Mouse (Mus musculus): Measurements from ENCODE around the gene Arhgap32.

DNA sequence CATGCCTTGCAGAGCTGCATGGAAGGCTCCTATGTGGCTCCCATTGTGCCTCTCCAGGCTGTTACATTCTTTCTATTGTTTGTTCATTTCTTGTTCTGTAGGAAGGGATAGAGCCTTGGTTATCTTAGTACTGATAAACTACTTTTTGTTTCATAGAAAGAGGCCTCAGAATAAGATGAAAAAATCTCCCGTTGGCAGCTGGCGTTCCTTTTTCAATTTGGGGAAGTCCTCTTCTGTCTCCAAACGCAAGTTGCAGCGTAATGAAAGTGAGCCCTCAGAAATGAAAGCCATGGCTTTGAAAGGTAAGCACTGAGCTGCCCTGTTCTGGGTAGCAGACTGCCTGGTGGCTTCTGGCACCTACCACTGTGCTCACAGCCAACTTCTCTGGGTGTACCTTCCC, 134.6 kb downstream of the Arhgap32 start:
- TF ChIP-seq ZNF384 (IDR thresholded peaks at IDR 0.05; ENCODE audit: low read depth, low read length) (no peak; the same call in 1 of the 2 replicates), POLR2AphosphoS2 (IDR thresholded peaks at IDR 0.05; ENCODE audit: low read length) (no peak), RAD21 (IDR thresholded peaks at IDR 0.05; ENCODE audit: low read depth, low read length) (no peak), CHD2 (IDR thresholded peaks at IDR 0.05; ENCODE audit: low read length) (no peak), MAZ (IDR thresholded peaks at IDR 0.05; ENCODE audit: low read depth, low read length) (no peak), POLR2A (IDR thresholded peaks at IDR 0.05; ENCODE audit: control insufficient read depth in 1 of 2, insufficient read depth in 1 of 2, low read depth in 1 of 2, low read length in 2 of 2, poor library complexity in 1 of 2) (no peak), GABPA (IDR thresholded peaks at IDR 0.05; ENCODE audit: low read depth, low read length) (no peak), MYC (IDR thresholded peaks at IDR 0.05; ENCODE audit: low read depth, low read length) (no peak; the same call in 1 of the 2 replicates), EP300 (IDR thresholded peaks at IDR 0.05; ENCODE audit: low read depth in 1 of 2, low read length in 2 of 2) (peak; percentile 67 to 70), ELF1 (IDR thresholded peaks at IDR 0.05; ENCODE audit: low read depth, low read length) (no peak), CTCF (IDR thresholded peaks at IDR 0.05 in 2 of 3, conservative IDR thresholded peaks at IDR 0.05 in 1 of 3; ENCODE audit: control insufficient read depth in 1 of 3, insufficient read depth in 1 of 3, low read depth in 2 of 3, low read length in 3 of 3, poor library complexity in 1 of 3, severe bottlenecking in 1 of 3) (no peak), ZC3H11A (IDR thresholded peaks at IDR 0.05; ENCODE audit: low read depth, low read length) (no peak), JUND (IDR thresholded peaks at IDR 0.05; ENCODE audit: low read depth, low read length) (no peak), MAX (IDR thresholded peaks at IDR 0.05; ENCODE audit: low read length) (peak; percentile 25; the same call in 1 of the 2 replicates)
